Comparison of ENCODE assay signal across 6 mouse cellular contexts in genomic region chr9:70134215-70134614, GRCm38 (mm10).
"Had no signal": no experiment of that assay in that cellular context is flagged by ENCODE, and none has a peak within 500 bp of the region (broad histone marks: within the 10 kb centered on the region; RNA-seq: fewer than 3 reads in every experiment).

No protein-coding gene starts in this region.

- DNase-seq: kidney, postnatal 25 days; liver, postnatal 0 days; lung, embryonic 14.5 days; spleen, adult 18-20 months; thymus, adult 18-20 months; thymus, postnatal 36 days had no signal
